Mouse (Mus musculus): ENCODE results near the gene Lancl2. TPM values are rescaled to one million over a fixed set of nuclear protein-coding genes. Genes with fewer than 3 reads are reported as not detected.

The Lancl2 gene
- polyA plus RNA-seq, 1 experiment from 2014 or later: 44.6 TPM

DNA sequence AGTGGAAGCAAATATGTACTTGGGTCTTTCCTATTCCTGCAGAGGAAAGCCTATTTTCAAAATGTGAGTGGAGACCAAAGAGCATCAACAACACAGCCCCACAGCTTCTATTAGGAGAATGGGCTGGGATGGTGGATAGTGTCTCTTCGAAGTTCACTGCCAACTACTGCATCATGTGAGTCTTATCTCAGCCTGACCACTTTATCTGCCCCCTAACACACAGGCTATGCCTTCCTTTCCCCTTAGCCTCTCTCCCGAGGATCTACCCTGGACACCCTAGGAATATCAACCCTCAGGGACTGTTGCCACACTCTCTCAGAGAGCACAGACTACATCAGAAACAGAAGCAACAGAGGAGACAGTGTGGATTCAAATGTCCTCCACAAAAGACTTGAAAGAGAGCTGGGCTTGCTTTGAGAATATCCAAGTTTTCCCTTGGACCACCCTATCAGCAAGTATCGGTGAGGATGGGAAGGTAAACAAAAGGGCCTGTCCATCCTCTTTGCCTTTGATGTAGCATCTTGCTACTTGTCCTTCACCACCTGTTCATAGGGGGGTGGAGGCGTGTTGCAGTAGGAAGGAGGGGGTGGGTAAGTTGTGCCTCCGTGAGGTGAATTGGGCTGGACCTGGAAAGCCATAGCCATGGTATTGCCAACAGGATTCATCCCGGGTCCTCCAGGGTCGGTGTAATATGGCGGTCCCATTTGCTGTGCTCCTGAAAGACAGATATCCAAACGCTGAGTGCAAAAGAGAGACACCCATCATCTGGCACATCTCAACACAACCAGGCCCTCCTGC, 51.8 kb downstream of the Lancl2 start:
- H3K36me3 ChIP-seq (ENCODE audit: control insufficient read depth, insufficient read depth, low read length): no peaks in the 10 kb centered on the region
- WGBS: 94% methylated on average over 9 of the region's 9 CpGs

DNA sequence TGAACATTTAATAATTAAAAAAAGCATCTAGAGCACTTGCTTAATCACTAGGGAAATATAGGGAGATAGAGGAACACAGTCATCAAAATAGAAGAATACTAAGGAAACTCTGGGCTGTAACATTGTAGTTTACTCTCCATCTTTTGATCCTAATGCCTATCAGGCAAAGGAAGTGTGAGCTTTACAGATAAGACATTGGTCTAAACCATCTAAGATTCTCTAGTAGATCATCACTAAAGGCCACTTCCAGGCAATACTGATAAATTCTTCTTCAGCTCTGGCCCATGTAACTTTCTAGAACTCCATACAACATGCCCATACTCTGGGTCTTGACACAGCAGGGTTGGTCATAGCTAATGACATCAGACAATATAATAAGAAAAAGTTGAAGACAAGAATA, 60.7 kb downstream of the Lancl2 start:
- no peak overlapping the region for H3K27ac ChIP-seq (replicated peaks; ENCODE audit: low read depth, low read length)
- no peak overlapping the region for H3K9ac ChIP-seq (ENCODE audit: low read length)
- H3K36me3 ChIP-seq (ENCODE audit: control insufficient read depth, insufficient read depth, low read length): peaks cover 4% of the 10 kb centered on the region; the same call in 1 of the 2 replicates
- H3K4me2 ChIP-seq (ENCODE audit: low read depth, severe bottlenecking): no peak overlapping the region
- H3K27me3 ChIP-seq (ENCODE audit: control insufficient read depth, insufficient read depth, low read length): no peaks in the 10 kb centered on the region
- H3K9me3 ChIP-seq (ENCODE audit: control insufficient read depth, low read length): no peaks in the 10 kb centered on the region
- H3K4me1 ChIP-seq (ENCODE audit: control insufficient read depth, insufficient read depth, low read length): no peaks in the 10 kb centered on the region
- ATAC-seq (ENCODE audit: insufficient number of reproducible peaks, low FRiP score, low TSS enrichment, low read depth) (no peak), DNase-seq (ENCODE audit: low spot score) (no peak)
- no peak overlapping the region for H3K4me3 ChIP-seq (ENCODE audit: low read depth, low read length)

More for the DNA sequence above, 51.8 kb downstream of the Lancl2 start:
- H3K9ac ChIP-seq (ENCODE audit: low read length): no peak overlapping the region
- no peaks in the 10 kb centered on the region for H3K9me3 ChIP-seq (ENCODE audit: control insufficient read depth, low read length)
- no peak overlapping the region for H3K4me3 ChIP-seq (ENCODE audit: low read depth, low read length)
- H3K4me2 ChIP-seq (ENCODE audit: low read depth, severe bottlenecking): no peak overlapping the region
- no peak overlapping the region for H3K27ac ChIP-seq (replicated peaks; ENCODE audit: low read depth, low read length)
- ATAC-seq (ENCODE audit: insufficient number of reproducible peaks, low FRiP score, low TSS enrichment, low read depth): no peak
- no peak for DNase-seq (ENCODE audit: low spot score)
- H3K4me1 ChIP-seq (ENCODE audit: control insufficient read depth, insufficient read depth, low read length): no peaks in the 10 kb centered on the region
- no peaks in the 10 kb centered on the region for H3K27me3 ChIP-seq (ENCODE audit: control insufficient read depth, insufficient read depth, low read length)

DNA sequence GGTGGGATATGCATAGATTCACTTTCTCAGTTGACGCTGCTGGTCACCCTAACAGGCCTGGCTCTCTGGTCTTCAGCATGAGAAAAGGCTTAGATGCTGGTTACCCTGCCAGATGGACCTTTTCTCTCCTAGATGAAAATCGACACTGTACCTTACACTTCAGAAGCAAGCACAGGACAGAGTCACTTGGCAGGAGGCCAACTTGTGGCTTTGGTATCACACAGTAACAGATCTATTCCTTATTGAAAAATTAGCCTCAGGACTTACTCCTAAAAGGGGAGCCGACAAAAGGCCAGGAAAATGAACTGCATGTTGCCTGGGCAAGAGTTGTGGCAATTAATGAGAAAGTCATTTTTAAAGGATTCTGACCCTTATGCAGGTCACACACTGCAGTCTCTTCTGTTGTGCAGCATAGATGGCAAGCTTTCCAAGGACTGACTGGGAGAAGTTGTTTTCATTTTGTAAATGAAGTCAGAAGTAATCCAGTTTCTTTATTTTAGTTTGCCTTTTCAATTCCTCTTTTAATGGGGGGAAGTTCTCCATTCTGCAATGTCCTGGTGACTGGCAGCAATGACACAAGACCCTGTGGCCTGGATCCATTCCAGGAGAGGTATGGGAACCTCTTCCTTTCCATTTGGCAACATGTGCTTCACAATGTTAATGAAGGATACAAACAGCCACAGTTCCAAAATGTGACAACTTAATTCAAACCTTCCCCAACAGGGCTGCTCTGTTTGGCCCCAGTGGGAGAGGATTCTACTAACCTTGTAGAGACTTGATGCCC, 62.9 kb downstream of the Lancl2 start:
- Histone ChIP-seq H3K27ac (replicated peaks; ENCODE audit: low read depth, low read length) (no peak overlapping the region), H3K4me2 (ENCODE audit: low read depth, severe bottlenecking) (no peak overlapping the region), H3K9me3 (ENCODE audit: control insufficient read depth, low read length) (no peaks in the 10 kb centered on the region), H3K36me3 (ENCODE audit: control insufficient read depth, insufficient read depth, low read length) (peaks cover 4% of the 10 kb centered on the region; the same call in 1 of the 2 replicates), H3K27me3 (ENCODE audit: control insufficient read depth, insufficient read depth, low read length) (no peaks in the 10 kb centered on the region), H3K4me3 (ENCODE audit: low read depth, low read length) (no peak overlapping the region), H3K4me1 (ENCODE audit: control insufficient read depth, insufficient read depth, low read length) (no peaks in the 10 kb centered on the region), H3K9ac (ENCODE audit: low read length) (no peak overlapping the region)
- 80% methylated on average over 3 of the region's 3 CpGs for WGBS
- no peak for ATAC-seq (ENCODE audit: insufficient number of reproducible peaks, low FRiP score, low TSS enrichment, low read depth)
- no peak for DNase-seq (ENCODE audit: low spot score)

DNA sequence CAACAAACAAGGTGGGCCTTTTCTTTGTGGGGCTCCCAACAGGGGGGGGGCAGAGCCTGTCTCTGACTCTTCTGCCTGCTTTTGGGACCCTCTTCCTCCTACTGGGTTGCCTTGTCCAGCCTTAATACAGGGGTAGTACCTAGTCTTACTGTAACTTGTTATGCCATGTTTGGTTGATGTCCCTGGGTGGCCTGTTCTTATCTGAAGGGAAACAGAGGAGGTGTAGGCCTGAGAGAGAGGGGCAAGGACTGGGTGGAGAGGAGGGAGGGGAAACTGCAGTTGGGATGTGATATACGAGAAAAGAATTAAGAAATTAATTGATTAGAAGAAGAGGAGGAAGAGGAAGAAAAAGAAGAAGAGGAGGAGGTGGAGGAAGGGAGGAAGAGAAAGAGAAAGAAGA, 63.9 kb downstream of the Lancl2 start:
- DNase-seq (ENCODE audit: low spot score): no peak
- no peak for ATAC-seq (ENCODE audit: insufficient number of reproducible peaks, low FRiP score, low TSS enrichment, low read depth)
- H3K4me2 ChIP-seq (ENCODE audit: low read depth, severe bottlenecking): no peak overlapping the region
- peaks cover 4% of the 10 kb centered on the region; the same call in 1 of the 2 replicates for H3K36me3 ChIP-seq (ENCODE audit: control insufficient read depth, insufficient read depth, low read length)
- H3K9me3 ChIP-seq (ENCODE audit: control insufficient read depth, low read length): no peaks in the 10 kb centered on the region
- no peaks in the 10 kb centered on the region for H3K4me1 ChIP-seq (ENCODE audit: control insufficient read depth, insufficient read depth, low read length)
- H3K4me3 ChIP-seq (ENCODE audit: low read depth, low read length): no peak overlapping the region
- H3K27ac ChIP-seq (replicated peaks; ENCODE audit: low read depth, low read length): no peak overlapping the region
- WGBS: 84% methylated on average over 1 of the region's 1 CpGs
- H3K9ac ChIP-seq (ENCODE audit: low read length): no peak overlapping the region
- H3K27me3 ChIP-seq (ENCODE audit: control insufficient read depth, insufficient read depth, low read length): no peaks in the 10 kb centered on the region

- no peak overlapping the region for H3K4me2 ChIP-seq (ENCODE audit: low read depth, severe bottlenecking)
- WGBS: 82% methylated on average over 8 of the region's 8 CpGs
- no peak overlapping the region for H3K9ac ChIP-seq (ENCODE audit: low read length)
- no peaks in the 10 kb centered on the region for H3K9me3 ChIP-seq (ENCODE audit: control insufficient read depth, low read length)
- DNase-seq (ENCODE audit: low spot score) (no peak), ATAC-seq (ENCODE audit: insufficient number of reproducible peaks, low FRiP score, low TSS enrichment, low read depth) (no peak)
- no peak overlapping the region for H3K4me3 ChIP-seq (ENCODE audit: low read depth, low read length)
- no peaks in the 10 kb centered on the region for H3K4me1 ChIP-seq (ENCODE audit: control insufficient read depth, insufficient read depth, low read length)
- no peaks in the 10 kb centered on the region for H3K27me3 ChIP-seq (ENCODE audit: control insufficient read depth, insufficient read depth, low read length)
- H3K36me3 ChIP-seq (ENCODE audit: control insufficient read depth, insufficient read depth, low read length): peaks cover 3% of the 10 kb centered on the region; the same call in 1 of the 2 replicates
- no peak overlapping the region for H3K27ac ChIP-seq (replicated peaks; ENCODE audit: low read depth, low read length)
These were observed 65.0 kb downstream of the Lancl2 start for GRCm38 (mm10) chr6:57767112-57767868.

DNA sequence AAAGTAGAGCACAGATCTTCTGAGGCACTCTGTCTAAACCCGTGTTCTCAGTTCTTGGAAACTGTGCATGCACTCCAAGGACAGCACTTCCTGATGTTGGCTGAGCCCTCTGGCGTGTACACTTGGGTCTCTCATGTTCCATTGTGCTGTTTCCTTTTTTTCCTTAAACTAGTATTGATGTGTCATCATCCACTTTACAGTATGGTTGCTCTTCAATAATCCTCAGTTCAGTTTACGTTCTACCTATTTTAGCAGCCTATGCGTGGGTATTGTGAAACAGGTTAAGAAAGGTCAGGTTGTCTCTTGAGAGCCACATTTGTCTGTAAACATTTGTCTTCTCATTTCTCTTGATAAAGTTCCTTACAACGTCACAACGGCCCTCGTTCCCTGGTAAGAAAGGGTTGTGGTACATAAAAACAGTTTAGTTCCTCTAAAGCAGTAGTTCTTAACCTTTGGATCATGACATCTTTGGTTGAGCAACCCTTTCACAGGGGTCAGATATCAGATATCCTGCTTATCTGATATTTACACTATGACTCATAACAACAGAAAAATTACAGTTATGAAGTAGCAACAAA, 66.7 kb downstream of the Lancl2 start:
- Histone ChIP-seq H3K36me3 (ENCODE audit: control insufficient read depth, insufficient read depth, low read length) (no peaks in the 10 kb centered on the region; the same call in 1 of the 2 replicates), H3K27me3 (ENCODE audit: control insufficient read depth, insufficient read depth, low read length) (no peaks in the 10 kb centered on the region), H3K4me2 (ENCODE audit: low read depth, severe bottlenecking) (no peak overlapping the region), H3K4me1 (ENCODE audit: control insufficient read depth, insufficient read depth, low read length) (no peaks in the 10 kb centered on the region), H3K4me3 (ENCODE audit: low read depth, low read length) (no peak overlapping the region), H3K9me3 (ENCODE audit: control insufficient read depth, low read length) (no peaks in the 10 kb centered on the region), H3K9ac (ENCODE audit: low read length) (no peak overlapping the region), H3K27ac (replicated peaks; ENCODE audit: low read depth, low read length) (no peak overlapping the region)
- DNase-seq (ENCODE audit: low spot score): no peak
- ATAC-seq (ENCODE audit: insufficient number of reproducible peaks, low FRiP score, low TSS enrichment, low read depth): no peak
- WGBS: 95% methylated on average over 7 of the region's 7 CpGs

- Histone ChIP-seq H3K9ac (ENCODE audit: low read length) (no peak overlapping the region), H3K4me1 (ENCODE audit: control insufficient read depth, insufficient read depth, low read length) (no peaks in the 10 kb centered on the region), H3K27ac (replicated peaks; ENCODE audit: low read depth, low read length) (no peak overlapping the region), H3K4me2 (ENCODE audit: low read depth, severe bottlenecking) (no peak overlapping the region), H3K4me3 (ENCODE audit: low read depth, low read length) (no peak overlapping the region), H3K9me3 (ENCODE audit: control insufficient read depth, low read length) (no peaks in the 10 kb centered on the region), H3K36me3 (ENCODE audit: control insufficient read depth, insufficient read depth, low read length) (peaks cover 4% of the 10 kb centered on the region), H3K27me3 (ENCODE audit: control insufficient read depth, insufficient read depth, low read length) (no peaks in the 10 kb centered on the region)
- DNase-seq (ENCODE audit: low spot score) (no peak), ATAC-seq (ENCODE audit: insufficient number of reproducible peaks, low FRiP score, low TSS enrichment, low read depth) (no peak)
- 93% methylated on average over 1 of the region's 1 CpGs for WGBS
These were observed 68.3 kb downstream of the Lancl2 start for GRCm38 (mm10) chr6:57770467-57771190.
